Mouse (Mus musculus) adipose tissue, adult 10 weeks (tissue): ENCODE measurements around the gene Gm3020. TPM values are rescaled to one million over a fixed set of nuclear protein-coding genes. Genes with fewer than 3 reads are reported as not detected.

ENCODE experiments used
- polyA plus RNA-seq: library from polyadenylated mRNA; stranded (reverse); fragments of 350-450 nt; fragmentation: Illumina TruSeq; extraction: RNeasy Lipid Tissue Mini Kit (QIAGEN cat#74804); gene quantifications from one replicate; pipeline ENCODE4 v1.2.3, GENCODE M21; 2014; ENCODE audit warnings: low read depth, low replicate concordance

The Gm3020 gene
- not detected for polyA plus RNA-seq

GRCm38 (mm10) chr14:3651730-3652129, at the start of gene Gm3020:
Gene Gm3020, plus strand, starts transcription at chr14:3652030.

GRCm38 (mm10) chr14:3634212-3634611, 17.6 kb upstream of the Gm3020 start, which contains the start of gene Gm3012:
Gene Gm3012, plus strand, starts transcription at chr14:3634512.

GRCm38 (mm10) chr14:3688483-3688882, 36.7 kb downstream of the Gm3020 start, which contains the start of gene Gm3043:
Gene Gm3043, plus strand, starts transcription at chr14:3688783.

Other genes starting within 250 kb of the Gm3020 start
- not detected for gene Gm10409, start 239.4 kb upstream of the Gm3020 start, polyA plus RNA-seq
- not detected for gene Gm3005, start 223.9 kb upstream of the Gm3020 start, polyA plus RNA-seq
- not detected for gene Gm10408, start 202.7 kb upstream of the Gm3020 start, polyA plus RNA-seq
- not detected for gene Gm3012, start 17.5 kb upstream of the Gm3020 start, polyA plus RNA-seq
- gene Gm3043, start 36.8 kb downstream of the Gm3020 start, polyA plus RNA-seq = not detected
- not detected for gene Gm3002, start 158.0 kb downstream of the Gm3020 start, polyA plus RNA-seq
- gene Gm3033, start 194.2 kb downstream of the Gm3020 start, polyA plus RNA-seq = not detected
- gene Gm2916, start 232.1 kb downstream of the Gm3020 start, polyA plus RNA-seq = 0.46 TPM